Mouse (Mus musculus) 3T3-L1 (cell line): ENCODE measurements around the gene Matn3.
A peak's percentile ranks its signal among the peaks of the same experiment; 100 is the strongest.

Source experiments
- DNase-seq: peaks from one replicate; pipeline ENCODE4 v3.0.0-alpha.2; 2015; ENCODE audit warnings: low read depth, low spot score

Matn3 gene

DNA sequence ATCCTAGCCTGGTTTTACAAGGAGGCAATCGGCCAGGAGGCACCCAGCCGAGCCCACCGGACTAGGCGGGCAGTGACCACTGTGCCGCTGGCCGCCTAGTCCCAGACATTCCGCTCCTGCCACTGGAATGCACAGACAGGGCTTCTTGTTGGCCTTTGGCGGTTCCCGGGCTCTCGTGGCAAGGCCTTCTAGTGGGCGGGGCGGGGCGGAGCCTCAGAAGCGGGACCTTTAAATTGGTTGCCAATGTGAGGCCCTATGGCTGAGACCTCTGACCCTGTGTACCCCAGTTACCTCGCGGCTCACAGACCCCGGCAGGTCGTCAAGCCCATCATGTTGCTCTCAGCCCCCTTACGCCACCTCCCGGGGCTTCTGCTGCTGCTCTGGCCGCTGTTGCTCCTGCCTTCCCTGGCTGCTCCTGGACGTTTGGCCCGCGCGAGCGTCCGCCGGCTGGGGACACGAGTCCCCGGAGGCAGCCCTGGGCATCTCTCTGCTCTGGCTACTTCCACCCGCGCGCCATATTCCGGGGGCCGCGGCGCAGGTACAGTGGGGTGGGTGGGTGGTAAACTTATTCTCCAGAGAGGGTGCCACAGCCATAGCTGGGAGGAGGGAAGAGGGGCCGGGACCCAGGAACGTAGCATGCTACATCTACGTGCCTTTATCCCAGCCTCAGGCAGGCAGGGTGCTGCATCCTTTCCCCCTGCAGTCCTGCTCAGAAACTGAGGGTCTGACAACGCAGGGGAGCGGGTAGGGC, at the start of gene Matn3:
Gene Matn3 (plus strand): TSS at position 216 of the 751 bp plus-strand sequence.
- no peak for DNase-seq

DNA sequence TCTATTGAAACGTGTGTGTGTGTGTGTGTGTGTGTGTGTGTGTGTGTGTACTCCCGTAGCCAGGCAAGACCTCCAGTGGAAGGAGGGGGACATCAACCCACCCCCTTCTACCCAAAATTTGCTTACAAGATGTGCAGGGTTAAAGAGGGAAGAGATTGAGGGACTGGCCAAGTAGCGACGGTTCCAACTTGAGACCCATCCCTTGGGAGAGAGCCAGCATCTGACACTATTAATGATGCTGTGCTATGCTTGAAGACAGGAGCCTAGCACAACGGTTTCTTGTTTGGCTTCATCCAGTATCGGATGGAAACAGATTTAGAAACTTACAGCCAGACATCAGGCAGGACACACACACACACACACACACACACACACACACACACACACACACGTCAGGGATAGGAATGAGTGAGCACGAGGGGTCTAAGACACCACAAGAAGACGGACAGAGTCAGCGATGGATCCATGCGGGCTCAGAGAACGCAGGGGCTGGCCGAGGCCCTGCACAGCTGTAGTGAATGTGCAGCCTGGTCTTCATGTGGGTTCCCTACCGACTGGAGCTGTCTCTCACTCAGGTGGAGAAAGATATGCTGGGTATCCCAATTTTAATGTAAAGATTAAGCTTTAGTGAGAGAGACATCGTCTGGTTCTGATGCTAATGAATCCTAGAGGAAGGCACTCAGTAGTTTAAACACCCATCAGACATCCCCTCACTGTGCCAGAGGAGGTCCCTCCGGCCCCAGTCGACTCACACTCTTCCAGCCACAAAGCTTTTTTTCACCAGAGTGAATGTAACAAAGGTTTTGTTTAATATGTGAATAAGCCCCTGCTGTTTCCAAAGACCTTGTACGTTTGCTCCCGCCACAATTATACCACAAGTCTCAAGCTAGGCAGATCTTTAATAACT, 48.6 kb upstream of the Matn3 start:
- no peak for DNase-seq

DNA sequence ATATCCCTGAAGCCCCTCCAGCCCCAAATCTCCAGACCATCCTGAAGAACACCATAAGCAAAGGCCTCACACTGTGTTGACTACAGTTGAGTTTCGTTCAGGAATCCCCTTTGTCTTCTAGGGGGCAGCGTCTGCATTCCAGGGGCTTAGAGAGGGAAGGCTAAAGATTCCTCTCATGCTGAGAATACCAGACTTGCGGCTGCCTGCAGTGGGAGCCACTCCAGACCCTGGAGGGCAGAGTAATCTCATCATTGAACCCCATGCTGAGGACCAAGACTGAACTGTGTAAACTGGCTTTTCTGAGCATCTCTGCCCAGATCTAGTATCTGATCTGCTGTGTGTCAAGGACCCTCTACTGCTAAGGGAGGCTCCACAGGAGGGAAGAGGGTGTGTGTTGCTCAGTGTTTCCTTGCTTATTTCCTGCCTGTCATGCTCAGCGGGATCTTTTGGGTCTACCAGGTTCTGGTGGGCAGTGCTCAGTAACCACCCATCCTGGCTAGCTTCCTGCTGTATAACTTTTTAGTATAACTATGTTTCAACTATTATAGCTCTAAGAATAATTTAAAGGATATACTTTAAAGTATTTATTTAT, 47.5 kb upstream of the Matn3 start:
- DNase-seq, result no peak

DNA sequence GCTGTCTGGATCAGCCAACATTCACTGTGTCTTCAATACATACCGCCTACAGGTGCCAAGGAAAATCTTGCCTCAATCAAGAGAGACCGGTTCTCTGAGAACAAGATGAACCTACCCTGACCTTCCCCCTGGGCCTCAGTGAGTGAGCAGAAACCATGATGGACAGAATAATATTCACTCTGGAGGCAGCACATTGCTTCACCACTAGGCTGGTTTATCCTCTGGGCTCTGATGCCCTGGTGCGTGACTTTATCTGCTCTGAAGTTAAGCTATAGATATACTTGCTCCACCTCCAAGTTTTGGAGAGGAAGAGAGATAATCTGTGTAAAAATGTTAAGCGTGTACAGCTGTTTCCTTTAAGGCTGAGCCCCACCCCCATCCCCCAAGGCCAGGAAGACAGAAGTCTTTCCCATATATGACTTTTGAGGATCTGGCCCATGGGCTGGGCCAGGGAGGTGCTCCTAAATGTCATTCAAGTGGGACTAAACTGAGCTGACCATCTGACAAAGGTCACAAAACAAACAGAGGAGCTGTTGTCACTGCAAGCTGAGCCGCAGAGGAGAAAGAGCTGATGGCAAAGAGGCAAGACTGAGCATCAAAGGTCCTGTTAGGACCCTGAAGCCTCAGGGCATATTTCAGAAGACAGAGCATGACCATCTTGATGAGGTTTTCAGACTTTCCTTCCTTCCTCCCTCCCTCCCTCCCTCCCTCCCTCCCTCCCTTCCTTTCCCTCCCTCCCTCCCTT, 46.6 kb upstream of the Matn3 start:
- peak; percentile 29 for DNase-seq

DNA sequence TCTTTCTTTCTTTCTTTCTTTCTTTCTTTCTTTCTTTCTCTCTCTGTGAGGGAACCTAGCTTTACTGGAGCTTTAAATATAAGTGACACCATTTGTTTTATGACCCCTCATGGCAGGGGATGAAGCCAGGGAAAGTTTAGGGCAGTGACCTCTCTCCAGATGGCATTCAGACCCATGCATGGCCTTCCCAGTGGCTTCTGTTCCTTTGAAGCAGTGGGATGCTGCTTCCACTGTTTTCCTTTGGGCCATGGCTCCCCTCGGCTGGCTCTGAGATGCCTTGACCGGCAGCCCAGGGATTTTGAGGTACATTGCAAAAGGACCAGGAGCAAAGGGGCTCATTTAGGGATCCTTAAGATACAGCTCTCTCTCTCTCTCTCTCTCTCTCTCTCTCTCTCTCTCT, 45.8 kb upstream of the Matn3 start:
- DNase-seq, result no peak

DNA sequence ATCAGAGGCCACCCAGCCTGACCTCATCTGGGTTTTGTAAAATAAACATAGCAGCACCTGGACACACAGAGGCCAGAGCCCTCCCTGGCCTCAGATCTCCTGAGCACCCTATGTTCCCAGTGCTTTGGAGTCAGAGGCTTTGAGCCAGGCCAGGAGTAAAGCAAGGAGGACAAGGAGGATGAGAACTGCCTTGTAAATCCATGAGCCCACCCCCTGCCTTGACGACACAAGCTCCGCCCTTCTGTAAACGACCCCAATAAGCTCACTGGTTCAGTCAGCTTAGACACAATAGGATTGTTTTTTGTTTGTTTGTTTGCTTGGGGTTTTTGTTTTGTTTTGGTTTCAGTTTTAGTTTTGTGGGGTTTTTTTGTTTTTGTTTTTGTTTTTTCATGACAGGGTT, 45.2 kb upstream of the Matn3 start:
- no peak for DNase-seq

DNA sequence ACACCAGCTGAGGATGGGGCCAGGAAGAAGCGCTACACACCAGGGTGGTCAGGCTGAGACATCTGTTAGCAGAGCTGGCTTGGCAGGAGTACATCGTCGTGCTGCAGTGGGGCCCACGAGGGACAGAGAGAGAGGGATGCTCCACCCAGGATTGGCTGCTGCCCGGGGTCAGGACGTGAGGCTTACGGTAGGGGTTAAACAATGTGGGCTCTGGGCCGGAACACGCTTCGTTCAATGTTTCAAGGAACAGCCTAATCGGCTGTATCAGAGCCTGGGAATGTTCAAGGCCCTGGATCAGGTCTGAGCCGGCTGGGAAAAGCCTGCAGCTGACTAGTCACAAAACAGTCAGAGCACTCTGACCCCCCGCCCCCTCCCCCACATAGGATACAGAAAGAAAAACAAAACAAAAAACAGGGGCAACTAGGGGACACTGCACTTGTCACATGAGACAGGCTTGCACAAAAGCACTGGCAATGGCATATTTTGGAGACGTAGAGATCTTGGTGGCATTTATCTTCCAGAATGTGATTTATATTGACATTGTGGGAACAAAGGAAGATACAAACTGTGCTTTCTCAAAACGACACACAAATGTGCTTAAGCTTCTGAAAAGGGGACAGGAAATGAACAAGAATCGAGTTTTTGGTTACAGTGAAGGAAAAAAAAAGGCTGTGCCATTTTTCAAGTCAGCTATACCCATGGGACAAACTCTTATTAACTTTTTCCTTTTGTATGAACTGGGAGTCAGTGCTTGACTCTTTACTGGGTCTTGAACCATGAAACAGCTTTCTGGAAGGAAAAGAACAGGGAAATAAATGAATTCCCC, 34.7 kb upstream of the Matn3 start:
- DNase-seq, result peak; percentile 84

DNA sequence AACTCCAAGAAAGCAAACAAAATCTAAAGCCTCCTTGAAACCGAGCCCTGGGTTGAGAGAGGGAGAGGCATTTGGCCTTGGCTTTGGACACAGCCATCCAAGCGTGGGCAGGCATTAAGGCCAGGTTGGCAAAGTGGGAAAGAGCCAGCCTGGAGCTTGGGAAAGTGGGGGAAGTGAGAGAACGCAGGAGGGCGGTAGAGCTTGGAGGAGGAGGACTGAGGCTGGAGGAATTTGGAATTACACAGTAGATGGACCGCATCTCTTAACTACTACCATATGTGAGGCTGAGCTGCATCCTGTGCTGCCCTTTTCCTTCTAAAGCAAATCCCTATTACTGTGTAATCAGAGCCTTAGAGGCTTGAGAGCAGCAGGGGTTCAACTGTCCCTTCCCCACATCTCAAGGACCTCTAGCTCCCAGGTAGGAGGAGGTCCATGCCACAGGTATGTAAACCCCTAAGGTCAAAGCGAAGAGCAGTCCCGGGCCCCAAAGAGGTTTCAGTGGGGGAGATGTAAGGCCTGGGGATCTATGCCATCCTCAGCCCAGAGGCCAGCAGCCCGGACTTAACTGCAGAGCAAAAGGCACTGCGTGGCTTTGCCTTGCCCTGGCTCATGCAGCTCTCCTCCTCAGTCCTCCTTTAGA, 33.9 kb upstream of the Matn3 start:
- DNase-seq, result peak; percentile 96

DNA sequence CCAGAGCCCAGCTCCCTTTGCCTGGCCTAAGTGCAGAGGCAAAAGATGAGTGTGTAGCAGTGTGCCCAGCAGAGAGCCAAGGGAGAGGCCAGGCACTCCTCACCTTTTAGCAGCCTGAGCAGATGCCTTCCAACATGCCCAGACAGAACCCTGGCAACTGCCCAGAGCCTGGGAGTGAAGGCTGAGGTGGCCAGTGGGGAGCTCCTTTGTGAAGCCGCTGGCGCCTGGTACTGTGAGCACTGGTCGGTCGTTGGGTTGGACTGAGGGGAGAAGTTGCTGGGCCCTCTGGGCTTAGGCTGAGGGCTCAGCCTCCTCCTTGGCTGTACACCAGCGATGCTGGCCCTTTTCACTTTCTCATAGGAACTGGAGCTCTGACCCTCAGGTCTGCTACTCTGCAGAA, 31.4 kb upstream of the Matn3 start:
- peak; percentile 65 for DNase-seq

DNA sequence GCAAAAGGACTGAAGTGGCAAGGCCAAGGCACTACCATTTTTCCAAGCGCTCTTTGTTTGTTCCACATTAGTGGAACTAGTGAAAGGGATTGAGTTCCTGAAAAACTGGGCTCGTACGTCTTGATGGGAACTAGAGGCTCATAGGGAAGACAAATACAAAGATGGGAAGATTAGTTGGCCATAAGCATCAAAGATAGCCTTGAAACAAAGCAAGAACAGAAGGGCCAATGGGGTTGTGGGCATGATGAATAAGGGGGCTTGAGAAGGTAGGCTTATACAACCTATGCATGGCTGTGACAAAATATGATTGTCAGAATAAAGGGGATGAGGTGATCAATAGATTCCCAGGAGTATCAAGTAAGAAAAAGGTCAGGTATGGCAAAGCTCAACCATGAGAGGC, 28.5 kb upstream of the Matn3 start:
- DNase-seq, result no peak

DNA sequence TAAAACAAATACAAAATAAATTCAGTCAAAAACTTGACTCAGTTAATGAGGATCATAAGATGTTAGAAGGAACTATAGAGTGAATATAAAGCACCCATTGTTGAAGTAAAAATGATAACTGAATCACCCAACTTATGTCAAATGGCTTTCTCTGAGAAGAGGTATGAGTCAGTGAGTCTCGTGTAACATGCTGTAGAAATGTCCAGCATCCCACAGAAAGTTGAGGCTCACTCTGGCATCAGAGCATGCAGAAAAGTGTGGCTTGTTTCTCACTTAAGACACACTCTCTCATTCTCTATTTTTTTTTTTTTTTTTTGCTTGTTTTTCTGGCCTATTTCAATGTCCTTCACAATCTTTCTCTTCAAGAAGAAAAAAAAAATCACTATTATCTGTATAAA, 26.7 kb upstream of the Matn3 start:
- DNase-seq, result peak; percentile 88

DNA sequence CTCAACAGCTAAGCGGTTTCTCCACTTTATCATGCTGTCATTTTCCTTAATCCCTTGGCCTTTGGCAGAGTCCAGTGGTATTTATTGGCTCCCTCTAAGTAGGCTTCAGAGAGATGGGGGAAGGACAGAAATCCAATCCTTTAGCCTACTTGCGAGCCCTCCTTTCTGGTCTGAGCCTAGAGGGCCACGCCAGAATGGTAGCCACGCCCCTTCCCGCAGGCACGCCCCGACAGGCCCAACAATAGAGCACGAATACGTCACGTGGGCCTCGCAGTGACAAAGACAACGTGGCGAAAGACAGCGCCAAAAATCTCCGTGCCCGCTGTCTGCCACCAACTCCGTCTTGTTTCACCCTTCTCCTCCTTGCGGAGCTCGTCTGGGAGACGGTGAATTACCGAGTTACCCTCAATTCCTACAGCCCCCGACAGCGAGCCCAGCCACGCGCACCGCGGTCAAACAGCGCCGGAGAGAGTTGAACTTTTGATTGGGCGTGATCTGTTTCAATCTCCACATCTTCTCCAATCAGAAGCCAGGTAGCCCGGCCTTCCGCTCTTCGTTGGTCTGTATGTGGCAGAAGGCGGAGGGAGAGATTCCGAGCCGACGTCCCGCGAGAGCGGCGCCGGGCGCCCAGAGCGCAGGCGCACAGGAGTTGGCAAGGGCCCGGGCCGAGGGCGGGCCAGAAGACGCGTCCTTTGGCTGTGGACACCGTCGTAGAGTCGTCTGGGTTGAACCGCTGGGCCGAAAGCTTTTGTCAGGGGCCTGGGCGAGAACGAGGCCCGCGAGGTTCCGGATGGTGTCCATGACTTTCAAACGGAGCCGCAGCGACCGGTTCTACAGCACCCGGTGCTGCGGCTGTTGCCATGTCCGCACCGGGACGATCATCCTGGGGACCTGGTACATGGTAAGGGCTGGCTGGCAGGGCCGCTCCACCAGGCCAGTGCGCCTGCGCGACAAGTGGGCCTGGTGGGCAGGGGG, 26.0 kb upstream of the Matn3 start, which contains the start of gene Laptm4a:
Gene Laptm4a (plus strand): TSS at position 271 of the 975 bp plus-strand sequence.
- DNase-seq, result peak; percentile 99

DNA sequence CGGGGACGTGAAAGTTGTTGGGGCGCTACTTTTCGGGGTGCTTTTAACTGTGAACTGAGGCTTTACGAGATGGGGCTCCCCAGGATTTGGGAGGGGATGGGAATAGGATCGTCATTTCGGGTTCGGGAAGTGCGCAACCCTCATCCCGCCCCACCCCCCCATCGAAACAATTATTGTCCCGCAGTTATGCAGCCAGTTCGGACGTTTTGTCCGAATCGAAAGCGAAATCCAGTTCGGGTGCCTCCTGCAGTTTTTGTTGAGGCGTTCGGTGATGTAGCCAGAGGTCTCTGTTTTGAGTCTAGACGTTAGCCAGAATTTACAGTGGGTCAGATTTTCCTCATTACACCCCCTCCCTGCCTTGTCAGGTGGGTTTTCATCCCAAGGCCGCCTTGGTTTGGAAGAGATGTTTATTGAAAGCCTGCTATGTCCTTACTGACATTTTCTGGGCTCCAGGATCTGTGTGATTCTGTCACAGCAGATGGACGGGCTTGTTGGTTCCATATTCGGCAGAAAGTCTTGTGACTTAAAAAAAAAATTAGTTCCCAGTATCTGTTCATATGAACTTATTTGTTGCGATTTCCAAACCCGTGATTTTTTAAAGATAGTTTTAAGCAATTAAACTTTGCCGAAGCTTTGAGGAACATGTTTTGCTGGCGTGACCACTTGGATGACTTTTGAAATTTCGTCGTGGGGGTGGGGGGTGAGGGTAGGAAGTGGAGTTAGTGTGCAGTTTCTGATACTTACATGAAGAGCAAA, 25.2 kb upstream of the Matn3 start:
- no peak for DNase-seq

DNA sequence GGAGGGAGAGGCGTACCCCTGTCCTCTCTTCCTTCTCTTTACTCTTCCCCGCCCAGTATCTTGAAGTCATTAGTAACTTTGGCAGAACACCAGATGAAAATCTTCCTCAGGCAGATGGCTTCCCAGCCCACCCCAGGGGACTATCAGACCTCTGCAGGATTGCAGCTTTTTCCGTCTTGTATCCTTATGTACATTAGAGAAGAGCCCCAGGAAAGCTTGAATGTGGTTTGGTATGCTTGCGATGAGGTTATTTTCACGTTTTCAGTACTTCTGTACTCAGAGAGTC, 24.7 kb upstream of the Matn3 start:
- peak; percentile 71 for DNase-seq

DNA sequence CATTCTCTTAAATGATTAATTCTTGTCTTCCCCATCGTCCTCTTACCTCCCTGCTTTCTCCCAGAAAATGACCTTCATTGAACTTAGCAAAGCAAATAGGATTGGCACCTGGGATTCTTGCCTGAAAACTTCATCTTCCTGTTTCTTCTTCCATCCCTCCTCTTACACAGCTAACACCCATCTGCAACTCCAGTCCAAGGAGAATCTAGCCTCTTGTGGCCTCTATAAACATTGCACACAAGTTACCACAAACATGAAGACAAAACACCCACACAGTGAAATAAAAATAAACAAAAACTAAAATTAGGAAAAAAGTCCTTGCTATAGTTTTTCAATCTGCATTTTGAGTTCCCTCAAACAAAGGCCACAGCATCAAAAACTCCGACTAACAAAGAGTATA, 24.1 kb upstream of the Matn3 start:
- peak; percentile 75 for DNase-seq

DNA sequence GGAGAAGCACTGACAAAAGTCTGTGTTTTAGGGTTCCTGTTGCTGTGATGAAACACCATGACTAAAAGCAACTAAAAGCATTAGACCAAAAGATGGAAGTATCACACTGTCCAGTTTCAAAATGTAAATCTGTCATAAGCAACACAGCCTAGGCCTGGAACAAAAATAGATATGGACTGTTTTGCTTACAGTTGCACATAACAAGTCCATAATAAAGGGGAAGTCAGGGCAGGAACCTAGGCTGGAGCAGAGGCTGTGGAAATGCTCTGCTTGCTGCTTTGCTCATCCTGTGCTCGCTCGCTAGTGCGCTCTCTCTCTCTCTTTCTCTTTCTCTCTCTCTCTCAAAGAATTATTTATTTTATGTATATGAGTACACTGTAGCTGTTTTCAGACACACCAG, 20.1 kb upstream of the Matn3 start:
- DNase-seq, result no peak

DNA sequence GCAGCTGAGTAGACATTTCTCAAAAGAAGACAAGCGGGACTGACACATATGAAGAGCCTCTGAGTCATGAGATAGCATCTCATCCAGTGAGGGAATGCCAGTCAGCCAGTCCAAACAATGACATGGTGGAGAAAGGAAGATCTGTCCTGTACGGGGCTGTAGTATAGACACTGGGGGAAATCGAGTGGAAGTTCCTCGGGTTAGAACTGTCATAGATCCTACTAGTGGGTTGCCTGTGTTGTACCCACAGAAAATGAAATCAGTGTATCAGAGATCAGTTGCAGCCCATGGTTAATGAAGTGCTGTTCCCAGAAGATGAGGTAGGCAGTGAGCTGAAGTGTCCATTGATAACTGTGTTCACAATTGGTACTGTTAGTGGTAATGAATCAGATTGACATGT, 19.0 kb upstream of the Matn3 start:
- DNase-seq, result peak; percentile 45

DNA sequence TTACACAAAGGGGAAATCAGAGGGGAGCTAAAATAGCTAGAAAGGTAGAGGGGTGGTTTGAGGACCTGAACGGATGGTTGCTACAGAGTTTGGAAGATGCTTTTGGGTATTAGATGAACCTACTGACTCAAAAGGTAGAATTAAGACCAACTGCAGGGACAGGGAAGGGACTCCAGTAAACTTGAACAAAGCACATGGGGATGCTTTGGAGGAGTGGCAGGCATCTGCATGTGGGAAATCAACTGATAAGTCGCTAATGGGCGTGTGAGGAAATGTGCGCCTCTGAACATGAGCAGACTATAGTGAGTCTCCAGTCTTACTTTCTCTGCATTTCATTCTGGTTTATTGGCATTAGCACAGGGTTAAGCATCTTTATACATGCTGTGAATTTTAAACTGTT, 16.6 kb upstream of the Matn3 start:
- no peak for DNase-seq

DNA sequence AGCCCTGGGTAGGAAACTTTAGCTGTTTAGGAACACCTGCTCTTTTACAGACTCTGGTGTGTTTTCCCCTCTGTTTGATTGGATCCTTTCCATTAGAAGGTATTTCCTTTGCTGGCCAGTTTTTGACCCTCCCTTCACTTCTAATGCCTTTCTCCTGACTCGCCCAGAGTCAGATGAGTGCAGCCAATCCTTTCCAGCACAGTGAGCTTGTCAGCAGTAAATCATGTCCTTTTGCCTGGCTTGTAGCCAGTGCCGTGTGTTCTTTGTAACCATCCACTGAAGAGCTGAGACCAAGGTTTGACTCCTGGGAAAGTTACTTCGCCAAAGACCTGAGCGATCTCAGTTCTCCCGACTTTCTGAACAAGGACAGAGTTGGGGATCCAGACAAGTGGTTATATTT, 12.4 kb upstream of the Matn3 start:
- peak; percentile 91 for DNase-seq
